In genomic region chr10:37240634-37241033, GRCm38 (mm10) we compare ENCODE assay signal across 18 mouse cellular contexts.
DNase-seq lines count a peak whose midpoint lies in the region; ATAC-seq and TF ChIP-seq lines count a peak whose summit lies in the region.
"Had no signal": no experiment of that assay in that cellular context is flagged by ENCODE, and none has a peak within 500 bp of the region (broad histone marks: within the 10 kb centered on the region; RNA-seq: fewer than 3 reads in every experiment).

No protein-coding gene starts in this region.

- H3K4me1 ChIP-seq in heart, embryonic 16.5 days (ENCODE audit: control insufficient read depth, insufficient read depth, low read length), result peaks cover 15% of the 10 kb centered on the region
- peaks cover 11% of the 10 kb centered on the region; the same call in 1 of the 2 replicates for H3K4me1 ChIP-seq in stomach, embryonic 14.5 days (ENCODE audit: control insufficient read depth, insufficient read depth, low read length)
- 0 out of 2 replicates have a peak, but pooled peaks cover 2% of the 10 kb centered on the region for H3K4me1 ChIP-seq in stomach, postnatal 0 days (replicated peaks; ENCODE audit: control insufficient read depth, insufficient read depth)
- peaks cover 12% of the 10 kb centered on the region; the same call in 1 of the 2 replicates for H3K4me1 ChIP-seq in limb, embryonic 14.5 days (ENCODE audit: control insufficient read depth, insufficient read depth, low read length)
- peaks cover 24% of the 10 kb centered on the region for H3K4me1 ChIP-seq in stomach, embryonic 16.5 days (ENCODE audit: control insufficient read depth, insufficient read depth, low read length)
- H3K4me1 ChIP-seq: hindbrain, embryonic 13.5 days; neural tube, embryonic 15.5 days had no signal

- H3K27ac ChIP-seq in heart, embryonic 16.5 days (ENCODE audit: low read length), result no peak overlapping the region
- 0 out of 2 replicates have a peak overlapping the region, but pooled peaks have one; percentile 52 for H3K27ac ChIP-seq in stomach, embryonic 14.5 days (ENCODE audit: low read length)
- no peak overlapping the region for H3K27ac ChIP-seq in stomach, postnatal 0 days (replicated peaks)
- H3K27ac ChIP-seq in limb, embryonic 14.5 days (replicated peaks; ENCODE audit: low read depth, low read length), result no peak overlapping the region
- no peak overlapping the region for H3K27ac ChIP-seq in stomach, embryonic 16.5 days (ENCODE audit: low read length)
- no peak overlapping the region for H3K27ac ChIP-seq in layer of hippocampus, adult 2 months
- H3K27ac ChIP-seq: hindbrain, embryonic 13.5 days; macrophage; neural tube, embryonic 15.5 days had no signal

- no peak overlapping the region for H3K9ac ChIP-seq in heart, embryonic 16.5 days (ENCODE audit: low read length)
- no peak overlapping the region for H3K9ac ChIP-seq in stomach, embryonic 14.5 days (replicated peaks; ENCODE audit: low read depth, low read length)
- H3K9ac ChIP-seq in stomach, postnatal 0 days (ENCODE audit: low read length), result no peak overlapping the region
- H3K9ac ChIP-seq in limb, embryonic 14.5 days (ENCODE audit: low read depth, low read length, severe bottlenecking), result no peak overlapping the region
- H3K9ac ChIP-seq in stomach, embryonic 16.5 days (ENCODE audit: low read length), result no peak overlapping the region
- H3K9ac ChIP-seq: hindbrain, embryonic 13.5 days; neural tube, embryonic 15.5 days had no signal

- no peak overlapping the region for H3K4me2 ChIP-seq in heart, embryonic 16.5 days (ENCODE audit: low read depth, low read length)
- no peak overlapping the region for H3K4me2 ChIP-seq in stomach, embryonic 14.5 days (replicated peaks; ENCODE audit: low read depth, low read length)
- no peak overlapping the region for H3K4me2 ChIP-seq in stomach, postnatal 0 days (replicated peaks; ENCODE audit: low read depth)
- no peak overlapping the region for H3K4me2 ChIP-seq in limb, embryonic 14.5 days (replicated peaks; ENCODE audit: low read depth, low read length, severe bottlenecking)
- H3K4me2 ChIP-seq in stomach, embryonic 16.5 days (ENCODE audit: low read depth, low read length), result no peak overlapping the region
- H3K4me2 ChIP-seq: hindbrain, embryonic 13.5 days; neural tube, embryonic 15.5 days had no signal

- DNase-seq in heart, adult 9 months (ENCODE audit: low spot score in 2 of 2), result no peak
- DNase-seq in stomach, postnatal 0 days (ENCODE audit: low spot score), result no peak
- DNase-seq in limb, embryonic 14.5 days (ENCODE audit: low spot score), result peak; percentile 58
- DNase-seq in yolk sac, embryonic 10.5 days (ENCODE audit: low spot score), result no peak
- no peak for DNase-seq in layer of hippocampus, adult 2 months (ENCODE audit: low spot score in 2 of 2)
- DNase-seq: gastrocnemius, postnatal 36 days; kidney, postnatal 14 days; layer of hippocampus, postnatal 36 days; left cerebral cortex, postnatal 4 days; spleen, adult 18-20 months; thymus, adult 18-20 months had no signal

- no peaks in the 10 kb centered on the region for H3K36me3 ChIP-seq in heart, embryonic 16.5 days (ENCODE audit: control insufficient read depth, insufficient read depth)
- no peaks in the 10 kb centered on the region for H3K36me3 ChIP-seq in stomach, embryonic 14.5 days (ENCODE audit: control insufficient read depth, insufficient read depth, low read length)
- H3K36me3 ChIP-seq in stomach, postnatal 0 days (ENCODE audit: control insufficient read depth, insufficient read depth, low read length), result no peaks in the 10 kb centered on the region
- H3K36me3 ChIP-seq in limb, embryonic 14.5 days (ENCODE audit: control insufficient read depth, insufficient read depth, low read length), result no peaks in the 10 kb centered on the region
- no peaks in the 10 kb centered on the region for H3K36me3 ChIP-seq in stomach, embryonic 16.5 days (ENCODE audit: control insufficient read depth, insufficient read depth, low read length)
- H3K36me3 ChIP-seq: hindbrain, embryonic 13.5 days; neural tube, embryonic 15.5 days had no signal

- TF ChIP-seq CTCF in stomach, postnatal 0 days (IDR thresholded peaks at IDR 0.05; ENCODE audit: low read depth), result no peak
- no peak for TF ChIP-seq CTCF in layer of hippocampus, adult 2 months (conservative IDR thresholded peaks at IDR 0.05)

- no peak for TF ChIP-seq POLR2A in limb, embryonic 14.5 days (IDR thresholded peaks at IDR 0.05; ENCODE audit: borderline replicate concordance, extremely low read depth, insufficient read depth, insufficient read length)

- no peaks in the 10 kb centered on the region for H3K27me3 ChIP-seq in heart, embryonic 16.5 days (ENCODE audit: control insufficient read depth, insufficient read depth, low read length)
- H3K27me3 ChIP-seq in stomach, embryonic 14.5 days (ENCODE audit: control insufficient read depth, insufficient read depth, low read length), result no peaks in the 10 kb centered on the region
- H3K27me3 ChIP-seq in stomach, postnatal 0 days (ENCODE audit: control insufficient read depth, insufficient read depth, low read length), result no peaks in the 10 kb centered on the region
- no peaks in the 10 kb centered on the region for H3K27me3 ChIP-seq in limb, embryonic 14.5 days (ENCODE audit: control insufficient read depth, insufficient read depth, low read length)
- H3K27me3 ChIP-seq in stomach, embryonic 16.5 days (ENCODE audit: control insufficient read depth, insufficient read depth, low read length), result no peaks in the 10 kb centered on the region
- H3K27me3 ChIP-seq: hindbrain, embryonic 13.5 days; neural tube, embryonic 15.5 days had no signal

- 24% methylated on average over 4 of the region's 4 CpGs for WGBS in heart, embryonic 16.5 days
- 17% methylated on average over 4 of the region's 4 CpGs for WGBS in stomach, embryonic 14.5 days
- 25% methylated on average over 4 of the region's 4 CpGs for WGBS in stomach, postnatal 0 days
- WGBS in limb, embryonic 14.5 days, result 17% methylated on average over 4 of the region's 4 CpGs
- WGBS in stomach, embryonic 16.5 days, result 20% methylated on average over 4 of the region's 4 CpGs

- no peaks in the 10 kb centered on the region for H3K9me3 ChIP-seq in heart, embryonic 16.5 days (replicated peaks; ENCODE audit: control insufficient read depth, low read length)
- H3K9me3 ChIP-seq in stomach, embryonic 14.5 days (ENCODE audit: control insufficient read depth, low read depth, low read length), result no peaks in the 10 kb centered on the region
- H3K9me3 ChIP-seq in stomach, postnatal 0 days (ENCODE audit: control insufficient read depth, low read length), result no peaks in the 10 kb centered on the region
- no peaks in the 10 kb centered on the region for H3K9me3 ChIP-seq in limb, embryonic 14.5 days (ENCODE audit: control insufficient read depth, low read length)
- H3K9me3 ChIP-seq in stomach, embryonic 16.5 days (replicated peaks; ENCODE audit: control insufficient read depth, low read length), result no peaks in the 10 kb centered on the region
- H3K9me3 ChIP-seq: hindbrain, embryonic 13.5 days; neural tube, embryonic 15.5 days had no signal

- no peak for TF ChIP-seq EP300 in stomach, postnatal 0 days (optimal IDR thresholded peaks at IDR 0.05)

- peak; percentile 60; the same call in 1 of the 2 replicates for ATAC-seq in heart, embryonic 16.5 days (replicated peaks; ENCODE audit: extremely low read depth, insufficient read depth, low FRiP score)
- peak; percentile 65; the same call in 1 of the 2 replicates for ATAC-seq in stomach, embryonic 14.5 days (ENCODE audit: insufficient number of reproducible peaks, insufficient read depth, low FRiP score, low read depth)
- no peak; the same call in 1 of the 2 replicates for ATAC-seq in stomach, postnatal 0 days (ENCODE audit: low FRiP score, low TSS enrichment)
- ATAC-seq in limb, embryonic 14.5 days (ENCODE audit: low FRiP score, low read depth), result peak; percentile 73
- ATAC-seq in stomach, embryonic 16.5 days (ENCODE audit: insufficient read depth, low FRiP score), result peak; percentile 68; the same call in 1 of the 2 replicates
- ATAC-seq: midbrain, embryonic 16.5 days had no signal

- H3K4me3 ChIP-seq in heart, embryonic 16.5 days (ENCODE audit: low read length), result no peak overlapping the region
- H3K4me3 ChIP-seq in stomach, embryonic 14.5 days (ENCODE audit: low read depth, low read length), result no peak overlapping the region
- H3K4me3 ChIP-seq in stomach, postnatal 0 days (ENCODE audit: low read depth, low read length), result no peak overlapping the region
- H3K4me3 ChIP-seq in limb, embryonic 14.5 days (replicated peaks; ENCODE audit: low read length), result no peak overlapping the region
- no peak overlapping the region for H3K4me3 ChIP-seq in stomach, embryonic 16.5 days (replicated peaks; ENCODE audit: low read length)
- no peak overlapping the region for H3K4me3 ChIP-seq in layer of hippocampus, adult 2 months
- H3K4me3 ChIP-seq: hindbrain, embryonic 13.5 days; neural tube, embryonic 15.5 days had no signal
